Mouse (Mus musculus) G1E (cell line): ENCODE data around the gene Deaf1.

Source experiments
- CTCF ChIP-seq: IDR thresholded peaks from 2 replicates; pipeline ENCODE4 v1.5.1; 2012; ENCODE audit warnings: low read depth, low read length, inconsistent platforms, mixed read lengths
- GATA1 ChIP-seq: IDR thresholded peaks from 2 replicates; pipeline ENCODE4 v1.6.1; 2012; ENCODE audit warnings: borderline replicate concordance, low read length, inconsistent platforms, mixed read lengths
- TAL1 ChIP-seq: conservative IDR thresholded peaks from 2 replicates; pipeline ENCODE4 v1.6.1; 2012; ENCODE audit warnings: low read depth, low read length, inconsistent platforms, mixed read lengths

- no peak for TF ChIP-seq CTCF
- TF ChIP-seq GATA1 = no peak
- no peak for TF ChIP-seq TAL1
These were observed 46.9 kb upstream of the Deaf1 start for GRCm38 (mm10) chr7:141374399-141374798.
